Mouse (Mus musculus) embryonic fibroblast, embryonic 13.5 days (primary cell): ENCODE data around the gene Muc5ac.

ENCODE experiments used
- CTCF ChIP-seq: IDR thresholded peaks from 2 replicates; pipeline ENCODE4 v1.5.1; 2011; ENCODE audit warnings: mild to moderate bottlenecking, control low read depth, low read length, moderate library complexity, borderline replicate concordance; ENCODE audit not compliant: insufficient read depth
- POLR2A ChIP-seq: IDR thresholded peaks from 2 replicates; pipeline ENCODE4 v1.6.1; 2011; ENCODE audit warnings: low read depth, mild to moderate bottlenecking, control low read depth, low read length, moderate library complexity

DNA sequence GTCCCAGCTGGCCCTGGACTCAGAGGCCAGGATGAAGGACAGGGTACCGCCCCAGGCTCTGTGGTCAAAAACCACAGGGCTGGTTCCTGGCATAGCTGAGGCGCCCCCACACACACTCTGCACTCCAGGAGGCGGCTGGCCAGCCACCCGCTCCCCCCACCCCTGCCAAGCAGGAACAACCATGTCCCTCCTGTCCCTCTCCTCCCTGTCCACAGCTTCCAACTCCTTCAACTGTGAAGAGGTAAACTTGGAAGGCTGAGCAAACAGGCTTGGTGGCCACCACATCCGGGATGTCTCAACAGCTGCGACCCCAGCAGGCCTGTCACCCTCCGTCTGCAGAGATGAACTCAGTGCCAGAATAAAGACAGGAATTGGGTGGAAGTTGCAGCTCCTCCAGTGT is 47.2 kb downstream of the Muc5ac start:
- TF ChIP-seq CTCF (no peak), POLR2A (no peak)
